Mouse (Mus musculus) neural tube, embryonic 10.5 days (tissue): Measurements from ENCODE around the gene Mesd.

Experiments
- DNase-seq: peaks from one replicate; pipeline ENCODE4 v3.0.0-alpha.2; 2017; ENCODE audit warnings: low spot score; ENCODE audit errors: extremely low spot score

The Mesd gene

GRCm38 (mm10) chr7:83884021-83884658 lies at the start of gene Mesd, which contains the start of gene Tlnrd1:
TSS of gene Mesd (plus strand) at chr7:83884466.
TSS of gene Tlnrd1 (minus strand) at chr7:83884305.
- DNase-seq: peak; percentile 90

GRCm38 (mm10) chr7:83838525-83839224 lies 45.6 kb upstream of the Mesd start:
- no peak for DNase-seq

GRCm38 (mm10) chr7:83840076-83840475 lies 44.2 kb upstream of the Mesd start:
- no peak for DNase-seq

GRCm38 (mm10) chr7:83842486-83843259 lies 41.6 kb upstream of the Mesd start:
- no peak for DNase-seq

GRCm38 (mm10) chr7:83844807-83845206 lies 39.5 kb upstream of the Mesd start:
- DNase-seq: no peak

- no peak for DNase-seq
Observed at GRCm38 (mm10) chr7:83847187-83848075, 36.8 kb upstream of the Mesd start.

- no peak for DNase-seq
Observed at GRCm38 (mm10) chr7:83851569-83852380, 32.5 kb upstream of the Mesd start.

- no peak for DNase-seq
Observed at GRCm38 (mm10) chr7:83852381-83853380, 31.6 kb upstream of the Mesd start.

GRCm38 (mm10) chr7:83855203-83855602 lies 29.1 kb upstream of the Mesd start:
- no peak for DNase-seq

GRCm38 (mm10) chr7:83856353-83857207 lies 27.7 kb upstream of the Mesd start:
- DNase-seq: no peak

GRCm38 (mm10) chr7:83857208-83857488 lies 27.1 kb upstream of the Mesd start:
- DNase-seq: no peak

GRCm38 (mm10) chr7:83857921-83858320 lies 26.3 kb upstream of the Mesd start:
- no peak for DNase-seq

- DNase-seq: no peak
Observed at GRCm38 (mm10) chr7:83859378-83860083, 24.7 kb upstream of the Mesd start.

GRCm38 (mm10) chr7:83863554-83863953 lies 20.7 kb upstream of the Mesd start:
- no peak for DNase-seq

- no peak for DNase-seq
Observed at GRCm38 (mm10) chr7:83868200-83868599, 16.1 kb upstream of the Mesd start.

GRCm38 (mm10) chr7:83869839-83870543 lies 14.3 kb upstream of the Mesd start:
- DNase-seq: no peak

GRCm38 (mm10) chr7:83877088-83877487 lies 7.2 kb upstream of the Mesd start:
- DNase-seq: no peak
